Mouse (Mus musculus) adipocyte (in vitro differentiated cells): ENCODE data around the gene Slc22a6.

Experiments
- DNase-seq: peaks from one replicate; pipeline ENCODE4 v3.0.0-alpha.2; 2016; ENCODE audit warnings: low spot score

Gene Slc22a6

DNA sequence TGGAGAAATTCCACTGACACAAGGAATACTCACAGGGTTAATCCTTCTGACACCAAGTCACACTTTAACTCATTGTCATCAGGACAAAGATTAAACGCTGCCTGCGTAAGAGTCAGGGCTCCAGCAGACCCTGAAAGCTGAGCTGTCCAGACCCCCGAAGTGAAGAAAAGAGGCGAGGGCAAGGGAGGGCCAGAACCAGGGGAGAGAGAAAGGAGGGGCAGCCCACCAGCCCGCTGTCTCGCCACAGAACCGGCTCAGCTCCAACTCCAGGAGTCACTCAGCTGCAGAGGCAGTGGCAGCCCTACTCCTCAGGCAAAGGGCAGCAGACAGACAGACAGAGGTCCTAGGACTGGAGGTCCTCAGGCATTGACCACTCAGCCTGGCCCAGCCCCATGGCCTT, at the start of gene Slc22a6:
Slc22a6 (plus strand) TSS at position 136 of the 400 bp plus-strand sequence.
- DNase-seq: no peak

GRCm38 (mm10) chr19:8569453-8569863, 48.4 kb upstream of the Slc22a6 start:
- DNase-seq: no peak

GRCm38 (mm10) chr19:8570341-8571040, 47.3 kb upstream of the Slc22a6 start:
- no peak for DNase-seq

- DNase-seq: no peak
Observed at GRCm38 (mm10) chr19:8571746-8572145, 46.1 kb upstream of the Slc22a6 start.

GRCm38 (mm10) chr19:8572485-8572884, 45.4 kb upstream of the Slc22a6 start:
- DNase-seq: no peak

DNA sequence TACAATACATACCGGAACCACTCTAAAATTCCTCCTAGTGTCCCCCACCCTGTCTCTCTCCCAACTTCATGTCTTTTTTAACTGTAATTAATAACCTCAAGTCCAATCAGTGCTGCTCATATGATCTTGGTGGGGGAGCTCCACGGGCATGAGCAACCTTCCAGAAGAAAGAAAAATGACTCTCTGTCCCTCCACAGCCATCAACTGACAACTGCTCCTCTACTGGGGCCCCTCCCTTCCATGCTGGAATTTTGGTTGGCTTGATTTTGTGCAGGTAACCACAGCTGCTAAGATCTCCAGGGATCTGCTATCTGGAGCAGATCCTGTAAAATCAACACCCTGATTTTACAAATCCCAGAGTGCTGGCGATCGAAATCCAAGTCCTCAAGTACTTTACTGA, 40.4 kb upstream of the Slc22a6 start:
- DNase-seq: no peak

DNA sequence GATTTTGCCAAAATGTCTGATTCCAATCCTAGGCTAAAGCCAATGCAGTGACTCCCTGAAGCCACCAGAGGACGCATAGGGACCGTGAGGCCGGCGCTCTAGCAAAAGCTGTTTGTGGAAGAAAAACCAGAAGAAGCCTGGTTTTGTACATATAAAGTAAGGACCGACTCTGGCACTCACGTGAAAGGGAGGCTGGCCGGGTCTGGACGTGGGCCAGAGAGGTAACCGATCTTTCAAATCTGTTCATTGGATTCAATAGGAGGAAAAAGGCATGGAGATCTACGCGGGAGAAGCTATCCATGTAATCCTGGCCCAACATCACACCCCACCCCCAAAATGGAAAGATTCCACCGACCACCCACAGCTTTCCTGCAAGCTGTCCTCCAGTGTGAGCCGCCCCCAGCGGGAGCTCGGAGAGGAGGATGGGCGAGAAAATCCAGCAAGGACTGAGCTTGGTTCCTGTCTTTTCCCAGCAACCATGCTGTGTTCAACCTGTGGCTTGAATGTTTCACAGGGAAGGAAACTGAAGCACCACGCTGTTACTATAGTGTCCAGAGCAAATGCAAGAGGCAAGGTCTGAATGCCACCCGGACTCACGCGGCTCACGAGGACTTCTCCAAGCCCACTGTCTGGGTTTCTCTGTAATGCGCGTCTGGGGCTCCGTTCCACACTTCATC, 39.4 kb upstream of the Slc22a6 start:
- DNase-seq: peak; percentile 79

DNA sequence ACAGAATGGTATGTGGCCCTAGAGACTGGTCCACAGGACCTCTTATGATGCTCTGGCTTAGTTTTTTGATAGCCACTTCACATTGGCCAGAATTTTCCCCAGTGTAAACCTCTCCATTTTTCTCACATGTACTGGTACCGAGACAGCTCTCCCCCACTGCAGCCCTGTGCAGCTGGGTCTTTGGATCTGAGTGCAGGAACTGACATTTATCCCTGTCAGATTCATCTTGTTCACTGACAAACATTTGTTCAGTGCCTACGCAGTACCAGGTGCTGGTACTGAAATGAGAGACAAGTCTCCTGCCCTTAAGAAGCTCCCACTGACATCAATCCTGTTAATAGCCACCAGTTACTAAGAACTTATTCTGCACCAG, 38.9 kb upstream of the Slc22a6 start:
- no peak for DNase-seq

DNA sequence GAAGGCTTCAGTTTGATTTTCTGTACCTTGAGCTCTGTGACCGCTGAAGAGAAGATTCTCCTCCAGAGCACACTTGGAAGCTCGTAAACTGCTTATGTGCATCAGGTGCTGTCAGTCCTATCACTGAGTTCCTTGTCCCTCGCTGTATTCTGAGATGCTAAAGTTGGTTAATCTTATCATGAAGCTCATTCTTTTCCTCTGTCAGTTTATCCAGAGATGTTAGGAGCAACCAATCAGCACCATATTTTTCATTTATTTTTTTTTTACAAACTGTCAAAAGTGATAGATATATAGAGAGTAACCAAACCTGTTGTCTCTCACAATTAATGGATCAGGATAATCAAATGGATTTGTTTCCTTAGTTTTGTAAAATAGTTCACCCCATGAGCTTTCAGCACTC, 32.5 kb upstream of the Slc22a6 start:
- no peak for DNase-seq

DNA sequence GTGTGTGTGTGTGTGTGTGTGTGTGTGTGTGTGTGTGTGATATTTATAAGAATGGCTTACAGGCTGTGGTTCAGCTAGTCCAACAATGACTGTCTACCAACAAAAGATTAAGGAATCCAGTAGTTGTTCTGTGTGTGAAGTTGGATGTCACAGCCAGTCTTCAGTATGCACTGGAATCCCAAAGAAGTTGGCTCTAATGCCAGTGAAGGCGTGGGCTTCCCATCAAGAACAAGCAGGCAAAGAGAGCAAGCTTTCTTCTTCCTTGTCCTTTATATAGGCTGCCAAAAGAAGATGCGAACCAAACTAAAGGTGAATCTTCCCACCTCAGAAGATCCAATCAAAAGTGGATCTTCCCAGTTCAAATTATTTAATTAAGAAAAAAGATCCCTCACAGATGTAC, 31.9 kb upstream of the Slc22a6 start:
- DNase-seq: no peak

DNA sequence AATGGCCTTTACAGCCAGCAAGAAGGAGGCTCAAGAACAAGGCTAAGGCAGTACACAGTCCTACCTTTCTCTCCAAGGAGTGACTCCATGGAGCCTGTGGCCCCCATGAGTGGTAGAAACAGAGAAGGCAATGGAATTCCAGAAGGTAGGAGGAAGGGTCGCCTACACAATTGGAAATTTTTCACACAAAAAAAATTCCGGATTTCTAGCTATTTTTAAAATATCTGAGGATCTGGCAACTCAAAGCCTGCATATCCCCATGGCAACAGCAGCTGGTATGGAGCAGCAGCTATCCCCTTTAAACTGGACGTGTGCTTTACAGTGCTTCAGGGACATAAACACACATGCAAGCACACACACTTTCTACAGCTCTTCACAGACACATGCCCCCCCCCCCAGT, 31.5 kb upstream of the Slc22a6 start:
- DNase-seq: no peak

DNA sequence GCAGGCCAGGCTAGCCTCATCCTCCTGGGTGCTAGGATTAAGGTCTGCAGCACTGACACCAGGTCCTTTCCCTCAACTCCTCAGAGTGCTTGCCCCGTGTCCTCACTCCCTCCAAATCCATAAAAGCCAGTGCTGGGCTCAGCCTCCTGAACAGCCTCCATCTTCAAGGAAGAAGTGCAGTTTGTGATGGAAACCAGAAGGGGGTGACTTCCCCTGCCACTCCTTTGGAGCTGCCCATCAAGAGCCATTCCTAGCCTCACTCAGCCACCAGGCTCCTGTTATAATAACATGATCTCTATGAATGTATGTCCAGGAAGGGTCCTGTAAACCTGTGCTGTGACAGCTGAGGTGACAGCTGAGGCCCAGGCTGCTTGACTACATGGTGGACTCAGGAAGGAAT, 30.5 kb upstream of the Slc22a6 start:
- no peak for DNase-seq

DNA sequence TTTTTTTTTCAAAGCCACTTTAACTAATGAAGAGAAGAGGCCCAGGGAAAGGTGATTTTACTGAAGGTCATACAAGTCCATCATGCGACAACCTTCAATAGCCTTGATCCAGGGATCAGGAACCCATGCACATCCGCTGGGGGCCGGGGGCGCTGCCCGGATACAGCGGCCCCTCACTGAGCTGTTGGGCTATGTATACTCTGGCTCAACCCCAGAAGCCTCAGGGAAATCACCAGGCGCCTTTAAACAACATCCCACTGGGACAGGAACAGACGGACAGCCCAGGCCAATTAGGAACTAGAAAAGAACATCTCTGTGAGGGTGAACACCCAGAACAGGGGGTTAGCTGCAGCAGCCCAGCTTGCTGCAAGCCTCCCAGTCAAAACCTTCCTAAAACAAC, 26.9 kb upstream of the Slc22a6 start, which contains the start of gene Slc22a8:
Slc22a8 (plus strand) TSS at position 301 of the 400 bp plus-strand sequence.
- no peak for DNase-seq

DNA sequence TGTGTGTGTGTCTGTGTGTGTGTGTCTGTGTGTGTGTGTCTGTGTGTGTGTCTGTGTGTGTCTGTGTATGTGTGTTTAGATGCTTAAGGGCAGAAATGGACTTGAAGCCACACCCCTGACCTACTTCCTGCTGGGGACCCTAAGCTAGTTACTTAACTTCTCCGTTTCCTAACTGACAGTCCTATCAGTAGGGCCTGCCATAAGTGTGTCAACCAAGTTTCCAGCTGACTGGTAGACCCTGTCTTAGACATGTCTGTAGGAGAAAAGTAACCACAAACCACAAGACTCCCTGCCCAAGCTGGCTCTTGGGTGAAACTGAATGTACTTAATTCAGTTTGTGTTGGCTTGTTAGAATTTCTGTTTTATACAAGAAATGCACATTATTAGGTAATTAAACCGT, 25.7 kb upstream of the Slc22a6 start:
- no peak for DNase-seq

DNA sequence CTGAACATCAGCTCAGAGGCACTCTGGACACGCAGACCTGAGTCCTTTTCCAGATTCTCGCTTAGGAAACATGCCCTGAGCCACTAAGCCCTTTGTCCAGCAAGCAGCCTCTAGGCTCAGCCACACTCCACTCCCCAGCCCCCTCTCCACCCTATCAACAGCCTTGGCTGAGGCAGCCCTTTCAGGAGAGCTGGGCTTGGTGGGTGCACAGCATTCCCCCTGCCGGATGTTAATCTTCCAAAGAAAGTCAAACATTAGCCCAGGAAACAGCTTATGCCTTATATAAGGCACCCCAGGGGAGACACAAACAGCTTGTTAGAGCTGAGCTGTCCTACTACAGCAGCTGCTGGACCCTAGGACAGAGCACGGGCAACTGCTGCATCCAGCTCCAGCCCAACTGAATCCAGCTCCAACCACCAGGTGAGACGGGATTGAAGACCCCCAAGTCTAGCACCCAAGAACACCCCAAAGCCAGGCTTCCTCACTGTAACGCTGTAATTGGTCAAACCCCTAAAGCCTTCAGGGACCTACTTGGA, 24.9 kb upstream of the Slc22a6 start:
- no peak for DNase-seq

DNA sequence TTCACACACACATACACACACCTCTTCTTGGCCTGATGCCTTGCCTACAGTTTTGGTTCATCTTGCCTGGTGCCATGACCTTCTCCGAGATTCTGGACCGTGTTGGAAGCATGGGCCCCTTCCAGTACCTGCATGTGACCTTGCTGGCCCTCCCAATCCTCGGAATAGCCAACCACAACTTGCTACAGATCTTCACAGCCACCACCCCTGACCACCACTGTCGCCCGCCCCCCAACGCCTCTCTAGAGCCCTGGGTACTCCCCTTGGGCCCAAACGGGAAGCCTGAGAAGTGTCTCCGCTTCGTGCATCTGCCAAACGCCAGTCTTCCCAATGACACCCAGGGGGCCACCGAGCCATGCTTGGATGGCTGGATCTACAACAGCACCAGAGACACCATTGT, 24.0 kb upstream of the Slc22a6 start:
- no peak for DNase-seq

GRCm38 (mm10) chr19:8594518-8594917, 23.3 kb upstream of the Slc22a6 start:
- no peak for DNase-seq

DNA sequence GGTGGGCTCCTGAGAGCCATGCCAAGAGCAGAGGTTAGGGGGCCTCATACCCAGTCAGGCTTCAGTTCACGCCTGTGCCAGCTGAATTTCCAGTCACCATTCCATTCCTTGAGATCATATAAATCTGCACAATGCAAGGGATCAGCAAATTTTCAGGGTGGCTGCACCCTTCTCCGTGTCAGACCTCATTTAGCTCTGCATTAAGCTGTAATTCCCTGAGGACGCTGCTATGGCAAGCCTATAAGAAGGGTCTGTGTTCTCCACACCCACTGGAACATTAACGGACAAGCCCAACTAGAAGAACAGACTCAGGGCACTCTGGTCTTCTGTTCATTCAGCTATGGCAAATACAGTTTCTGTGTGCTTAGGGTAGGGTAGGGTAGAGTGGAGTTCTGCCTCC, 20.6 kb upstream of the Slc22a6 start:
- DNase-seq: no peak

- DNase-seq: no peak
Observed at GRCm38 (mm10) chr19:8599229-8599628, 18.6 kb upstream of the Slc22a6 start.

DNA sequence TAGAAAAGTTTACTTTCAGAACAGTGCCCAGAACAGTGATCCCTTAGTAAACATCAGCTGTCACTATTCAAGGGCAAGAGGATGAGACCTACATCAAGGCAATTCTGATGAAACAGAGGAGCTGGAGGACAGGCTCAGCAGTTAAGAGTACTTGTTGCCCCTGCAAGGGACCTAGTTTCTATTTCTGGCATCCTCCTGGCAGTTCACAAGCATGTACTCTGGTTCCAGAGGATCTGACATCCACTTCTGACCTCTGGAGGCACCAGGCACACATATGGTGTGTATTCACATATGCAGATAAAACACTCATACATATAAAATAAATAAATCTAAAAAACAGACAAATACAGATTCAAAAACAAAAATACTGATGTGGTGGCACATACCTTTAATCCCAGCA, 15.9 kb upstream of the Slc22a6 start:
- DNase-seq: no peak

GRCm38 (mm10) chr19:8602914-8603313, 14.9 kb upstream of the Slc22a6 start:
- DNase-seq: no peak

- DNase-seq: no peak
Observed at GRCm38 (mm10) chr19:8604536-8605240, 13.2 kb upstream of the Slc22a6 start.

DNA sequence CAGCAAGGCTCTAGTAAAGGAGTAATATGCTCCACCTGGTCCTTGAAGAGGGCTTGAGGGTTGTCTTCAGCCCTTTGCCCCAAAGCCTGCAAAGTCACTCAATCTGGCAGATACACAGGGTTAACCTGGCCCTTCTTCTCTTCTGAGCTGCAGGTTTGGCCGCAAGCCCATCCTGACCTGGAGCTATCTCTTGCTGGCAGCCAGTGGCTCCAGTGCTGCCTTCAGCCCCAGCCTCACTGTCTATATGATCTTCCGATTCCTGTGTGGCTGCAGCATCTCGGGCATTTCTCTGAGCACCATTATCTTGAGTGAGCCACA, 12.6 kb upstream of the Slc22a6 start:
- no peak for DNase-seq
